Mouse (Mus musculus): Measurements from ENCODE around the gene Osbp. TPM values are rescaled to one million over a fixed set of nuclear protein-coding genes. Genes with fewer than 3 reads are reported as not detected.
A peak's percentile ranks its signal among the peaks of the same experiment; 100 is the strongest.

Osbp gene
- polyA plus RNA-seq, 1 experiment from 2014 or later, result 3.4 TPM

- peak overlapping the region; percentile 79 for H3K27ac ChIP-seq (replicated peaks)
- H3K4me1 ChIP-seq, result peaks cover 31% of the 10 kb centered on the region
- H3K9ac ChIP-seq (replicated peaks), result peak overlapping the region; percentile 63
Observed at GRCm38 (mm10) chr19:12007105-12007931, 41.6 kb downstream of the Osbp start.

GRCm38 (mm10) chr19:12008410-12009380 is 43.0 kb downstream of the Osbp start:
- 23% methylated on average over 17 of the region's 17 CpGs for WGBS
- Histone ChIP-seq H3K36me3 (no peaks in the 10 kb centered on the region), H3K4me3 (replicated peaks) (peak overlapping the region; percentile 61; the same call in 1 of the 2 replicates), H3K27ac (replicated peaks) (peak overlapping the region; percentile 49; the same call in 1 of the 2 replicates), H3K4me2 (peak overlapping the region; percentile 76), H3K27me3 (replicated peaks) (no peaks in the 10 kb centered on the region), H3K9ac (replicated peaks) (no peak overlapping the region), H3K4me1 (peaks cover 35% of the 10 kb centered on the region), H3K9me3 (replicated peaks) (no peaks in the 10 kb centered on the region)
- no peak for ATAC-seq (ENCODE audit: low FRiP score)

More at GRCm38 (mm10) chr19:12007105-12007931, 41.6 kb downstream of the Osbp start:
- ATAC-seq (ENCODE audit: low FRiP score), result no peak
- peak overlapping the region; percentile 68 for H3K4me2 ChIP-seq
- peak overlapping the region; percentile 66 for H3K4me3 ChIP-seq (replicated peaks)
- WGBS, result 12% methylated on average over 17 of the region's 17 CpGs
- no peaks in the 10 kb centered on the region for H3K9me3 ChIP-seq (replicated peaks)
- no peaks in the 10 kb centered on the region for H3K36me3 ChIP-seq
- no peaks in the 10 kb centered on the region for H3K27me3 ChIP-seq (replicated peaks)

GRCm38 (mm10) chr19:12009501-12010280 is 44.0 kb downstream of the Osbp start:
- Histone ChIP-seq H3K4me2 (peak overlapping the region; percentile 76), H3K4me1 (peaks cover 28% of the 10 kb centered on the region), H3K27ac (replicated peaks) (peak overlapping the region; percentile 90), H3K9ac (replicated peaks) (peak overlapping the region; percentile 68), H3K4me3 (replicated peaks) (peak overlapping the region; percentile 61), H3K36me3 (no peaks in the 10 kb centered on the region), H3K9me3 (replicated peaks) (no peaks in the 10 kb centered on the region), H3K27me3 (replicated peaks) (no peaks in the 10 kb centered on the region)
- ATAC-seq (ENCODE audit: low FRiP score), result 0 out of 2 replicates have a peak, but pooled peaks have one; percentile 2
- WGBS, result under 1% methylated on average over 24 of the region's 24 CpGs

- peak; percentile 28 for ATAC-seq (ENCODE audit: low FRiP score)
- under 1% methylated on average over 24 of the region's 24 CpGs for WGBS
- peak overlapping the region; percentile 68 for H3K9ac ChIP-seq (replicated peaks)
- no peaks in the 10 kb centered on the region for H3K27me3 ChIP-seq (replicated peaks)
- no peaks in the 10 kb centered on the region for H3K36me3 ChIP-seq
- no peaks in the 10 kb centered on the region for H3K9me3 ChIP-seq (replicated peaks)
- H3K27ac ChIP-seq (replicated peaks), result peak overlapping the region; percentile 90
- H3K4me2 ChIP-seq, result peak overlapping the region; percentile 76
- H3K4me3 ChIP-seq (replicated peaks), result peak overlapping the region; percentile 61
- peaks cover 26% of the 10 kb centered on the region for H3K4me1 ChIP-seq
Observed at GRCm38 (mm10) chr19:12010281-12010771, 44.6 kb downstream of the Osbp start.

GRCm38 (mm10) chr19:12010916-12011559 is 45.3 kb downstream of the Osbp start:
- H3K27ac ChIP-seq (replicated peaks), result peak overlapping the region; percentile 90
- peak overlapping the region; percentile 68 for H3K9ac ChIP-seq (replicated peaks)

GRCm38 (mm10) chr19:12011560-12012556 is 46.1 kb downstream of the Osbp start:
- peak; percentile 84 for ATAC-seq (ENCODE audit: low FRiP score)
- no peaks in the 10 kb centered on the region for H3K27me3 ChIP-seq (replicated peaks)
- peak overlapping the region; percentile 61 for H3K4me3 ChIP-seq (replicated peaks)
- H3K4me2 ChIP-seq, result peak overlapping the region; percentile 76
- under 1% methylated on average over 49 of the region's 49 CpGs for WGBS
- peak overlapping the region; percentile 90 for H3K27ac ChIP-seq (replicated peaks)
- H3K9ac ChIP-seq (replicated peaks), result peak overlapping the region; percentile 46; the same call in 1 of the 2 replicates
- no peaks in the 10 kb centered on the region for H3K9me3 ChIP-seq (replicated peaks)
- H3K36me3 ChIP-seq, result no peaks in the 10 kb centered on the region
- H3K4me1 ChIP-seq, result peaks cover 21% of the 10 kb centered on the region

More at GRCm38 (mm10) chr19:12010916-12011559, 45.3 kb downstream of the Osbp start:
- Histone ChIP-seq H3K4me3 (replicated peaks) (peak overlapping the region; percentile 61), H3K9me3 (replicated peaks) (no peaks in the 10 kb centered on the region), H3K4me2 (peak overlapping the region; percentile 76), H3K36me3 (no peaks in the 10 kb centered on the region), H3K4me1 (peaks cover 26% of the 10 kb centered on the region), H3K27me3 (replicated peaks) (no peaks in the 10 kb centered on the region)
- peak; percentile 78 for ATAC-seq (ENCODE audit: low FRiP score)
- under 1% methylated on average over 26 of the region's 26 CpGs for WGBS

GRCm38 (mm10) chr19:12012615-12013014 is 46.9 kb downstream of the Osbp start:
- Histone ChIP-seq H3K4me3 (replicated peaks) (peak overlapping the region; percentile 61), H3K9me3 (replicated peaks) (no peaks in the 10 kb centered on the region), H3K9ac (replicated peaks) (no peak overlapping the region), H3K27me3 (replicated peaks) (no peaks in the 10 kb centered on the region), H3K36me3 (no peaks in the 10 kb centered on the region), H3K27ac (replicated peaks) (no peak overlapping the region), H3K4me2 (peak overlapping the region; percentile 76), H3K4me1 (peaks cover 13% of the 10 kb centered on the region; the same call in 1 of the 2 replicates)
- WGBS, result 1% methylated on average over 10 of the region's 10 CpGs
- no peak for ATAC-seq (ENCODE audit: low FRiP score)

- Histone ChIP-seq H3K9ac (replicated peaks) (0 out of 2 replicates have a peak overlapping the region, but pooled peaks have one; percentile 28), H3K36me3 (no peaks in the 10 kb centered on the region), H3K9me3 (replicated peaks) (no peaks in the 10 kb centered on the region), H3K4me2 (peak overlapping the region; percentile 76), H3K4me1 (0 out of 2 replicates have a peak, but pooled peaks cover 11% of the 10 kb centered on the region), H3K27ac (replicated peaks) (no peak overlapping the region), H3K4me3 (replicated peaks) (peak overlapping the region; percentile 61), H3K27me3 (replicated peaks) (no peaks in the 10 kb centered on the region)
- ATAC-seq (ENCODE audit: low FRiP score), result no peak
- under 1% methylated on average over 12 of the region's 12 CpGs for WGBS
Observed at GRCm38 (mm10) chr19:12013228-12013627, 47.5 kb downstream of the Osbp start.

- no peak overlapping the region for H3K4me3 ChIP-seq (replicated peaks)
- no peak overlapping the region for H3K9ac ChIP-seq (replicated peaks)
- H3K4me2 ChIP-seq, result no peak overlapping the region
- no peak overlapping the region for H3K27ac ChIP-seq (replicated peaks)
- WGBS, result 72% methylated on average over 8 of the region's 8 CpGs
- H3K27me3 ChIP-seq (replicated peaks), result no peaks in the 10 kb centered on the region
- H3K36me3 ChIP-seq, result no peaks in the 10 kb centered on the region
- no peak for ATAC-seq (ENCODE audit: low FRiP score)
- 0 out of 2 replicates have a peak, but pooled peaks cover 4% of the 10 kb centered on the region for H3K4me1 ChIP-seq
- H3K9me3 ChIP-seq (replicated peaks), result no peaks in the 10 kb centered on the region
Observed at GRCm38 (mm10) chr19:12015708-12016107, 50.0 kb downstream of the Osbp start.

All from neural tube, embryonic 15.5 days (tissue).